Mouse (Mus musculus) E14TG2a.4 (cell line): Measurements from ENCODE around the gene Vmn2r107.

Experiments used
- H3K27me3 ChIP-seq: 2 replicates; pipeline ENCODE4 v1.6.1; 2014; ENCODE audit warnings: low read length, control low read depth; ENCODE audit not compliant: insufficient read depth
- H3K36me3 ChIP-seq: 2 replicates; pipeline ENCODE4 v1.6.1; 2014; ENCODE audit warnings: low read length, control low read depth; ENCODE audit not compliant: insufficient read depth
- H3K4me1 ChIP-seq: replicated peaks from 2 replicates; pipeline ENCODE4 v1.6.1; 2014; ENCODE audit warnings: low read depth, low read length, control low read depth
- H3K4me3 ChIP-seq: replicated peaks from 2 replicates; pipeline ENCODE4 v1.5.1; 2014; ENCODE audit warnings: mild to moderate bottlenecking, low read length
- H3K9me3 ChIP-seq: 2 replicates; pipeline ENCODE4 v1.6.1; 2014; ENCODE audit warnings: low read length, control low read depth
- CTCF ChIP-seq: conservative IDR thresholded peaks from 2 replicates; pipeline ENCODE4 v1.5.1; 2014; ENCODE audit warnings: low read length
- NANOG ChIP-seq: IDR thresholded peaks from 2 replicates; pipeline ENCODE4 v1.6.1; 2014; ENCODE audit warnings: borderline replicate concordance, low read length, mixed read lengths
- POU5F1 ChIP-seq: IDR thresholded peaks from 2 replicates; pipeline ENCODE4 v1.6.1; 2014; ENCODE audit warnings: low read length, borderline replicate concordance

The Vmn2r107 gene

DNA sequence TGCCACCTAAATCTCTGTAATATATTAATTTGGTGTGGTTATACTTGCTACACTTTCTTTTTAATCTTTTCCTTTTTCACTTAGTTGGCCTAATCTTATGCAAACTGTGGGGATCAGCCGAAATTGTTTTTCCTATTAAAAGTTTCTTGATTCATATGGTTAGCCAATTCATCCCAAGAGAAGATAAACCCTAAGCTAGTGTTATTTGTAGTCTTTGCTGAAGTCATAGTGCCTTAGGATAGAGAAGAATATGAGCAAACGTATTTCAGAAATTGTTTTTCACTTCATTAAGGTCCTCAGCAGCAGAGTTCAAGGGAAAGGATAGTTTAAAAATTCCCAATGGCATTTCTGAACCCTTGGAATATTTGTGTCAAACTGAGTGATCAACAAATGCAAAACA, at the start of gene Vmn2r107:
Gene Vmn2r107 (plus strand): TSS at position 301 of the 400 bp plus-strand sequence.
- H3K4me3 ChIP-seq = no peak within 1 kb of the TSS
- no peaks in the 10 kb centered on the region for H3K4me1 ChIP-seq
- H3K9me3 ChIP-seq = no peaks in the 10 kb centered on the region; the same call in 1 of the 2 replicates
- TF ChIP-seq CTCF (no peak), POU5F1 (no peak), NANOG (no peak)
- H3K36me3 ChIP-seq = no peaks in the 10 kb centered on the region
- no peaks in the 10 kb centered on the region for H3K27me3 ChIP-seq

DNA sequence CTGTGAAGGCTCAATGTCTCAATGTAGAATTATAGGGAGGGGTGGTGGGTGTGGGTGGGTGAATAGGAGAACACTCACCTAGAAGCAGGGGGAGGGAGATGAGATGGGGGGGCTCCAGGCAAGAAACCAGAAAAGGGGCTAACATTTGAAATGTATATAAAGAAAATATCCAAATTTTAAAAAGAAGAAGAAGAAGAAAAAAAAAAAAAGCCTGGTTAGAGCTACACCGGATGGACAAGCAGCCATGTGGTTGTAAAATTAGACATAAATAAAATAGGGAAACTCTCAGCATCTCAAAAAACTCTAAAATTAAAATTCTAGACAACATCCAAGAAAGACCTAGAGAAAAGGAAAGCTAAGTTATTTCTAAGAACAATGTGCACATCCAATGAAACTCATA, 39.3 kb upstream of the Vmn2r107 start:
- Histone ChIP-seq H3K4me3 (no peak overlapping the region), H3K27me3 (no peaks in the 10 kb centered on the region), H3K4me1 (peaks cover 19% of the 10 kb centered on the region), H3K9me3 (no peaks in the 10 kb centered on the region), H3K36me3 (no peaks in the 10 kb centered on the region)
- TF ChIP-seq NANOG (no peak), POU5F1 (no peak), CTCF (no peak)

DNA sequence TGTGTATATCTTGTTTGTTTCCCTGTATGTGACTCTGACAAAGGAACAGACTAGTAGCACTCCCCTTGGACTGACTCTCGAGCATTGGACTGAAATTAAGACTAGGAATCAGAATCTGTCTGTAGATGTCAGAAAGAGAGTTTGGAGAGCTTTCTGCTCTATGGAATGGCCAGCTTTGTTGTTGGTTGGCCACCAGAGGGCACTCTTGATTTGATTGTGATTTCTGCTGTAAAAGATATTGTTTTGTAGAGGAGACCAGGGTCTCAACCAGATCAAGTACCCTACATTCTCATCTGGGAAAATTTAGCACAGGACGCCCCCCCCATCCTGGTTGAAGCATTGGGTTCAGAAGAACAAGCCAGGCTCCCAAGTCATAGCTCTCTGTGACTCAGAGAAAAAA, 54.1 kb downstream of the Vmn2r107 start:
- peaks cover 25% of the 10 kb centered on the region for H3K9me3 ChIP-seq
- H3K36me3 ChIP-seq = no peaks in the 10 kb centered on the region

DNA sequence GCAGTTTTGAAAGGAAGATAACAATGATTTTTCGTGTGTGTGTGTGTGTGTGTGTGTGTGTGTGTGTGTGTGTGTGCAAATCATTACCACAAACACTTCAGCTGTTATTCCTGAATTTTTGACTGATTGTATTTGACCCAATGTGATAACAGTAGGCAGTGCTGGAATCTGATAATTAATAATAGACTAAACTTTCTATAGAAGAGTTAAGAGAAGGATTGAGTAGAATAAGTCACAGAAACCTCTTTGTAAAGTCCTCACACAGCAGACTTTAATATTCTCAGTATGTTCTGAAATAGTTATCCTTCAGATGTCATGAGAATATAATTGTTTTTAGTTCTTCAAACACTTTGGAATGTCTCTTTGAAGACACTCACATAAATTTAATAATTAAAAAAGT, 68.8 kb downstream of the Vmn2r107 start, which contains the start of gene Vmn1r224:
Gene Vmn1r224 (plus strand): TSS at position 301 of the 400 bp plus-strand sequence.
- Histone ChIP-seq H3K27me3 (no peaks in the 10 kb centered on the region), H3K4me3 (no peak within 1 kb of the TSS), H3K36me3 (no peaks in the 10 kb centered on the region), H3K9me3 (no peaks in the 10 kb centered on the region), H3K4me1 (no peaks in the 10 kb centered on the region)
- TF ChIP-seq CTCF (no peak), NANOG (no peak), POU5F1 (no peak)

More for the DNA sequence above, 54.1 kb downstream of the Vmn2r107 start:
- Histone ChIP-seq H3K27me3 (no peaks in the 10 kb centered on the region), H3K4me3 (no peak overlapping the region), H3K4me1 (no peaks in the 10 kb centered on the region)
- TF ChIP-seq NANOG (no peak), POU5F1 (no peak)
